ENCODE assay signal across 8 mouse cellular contexts in the genomic region with DNA sequence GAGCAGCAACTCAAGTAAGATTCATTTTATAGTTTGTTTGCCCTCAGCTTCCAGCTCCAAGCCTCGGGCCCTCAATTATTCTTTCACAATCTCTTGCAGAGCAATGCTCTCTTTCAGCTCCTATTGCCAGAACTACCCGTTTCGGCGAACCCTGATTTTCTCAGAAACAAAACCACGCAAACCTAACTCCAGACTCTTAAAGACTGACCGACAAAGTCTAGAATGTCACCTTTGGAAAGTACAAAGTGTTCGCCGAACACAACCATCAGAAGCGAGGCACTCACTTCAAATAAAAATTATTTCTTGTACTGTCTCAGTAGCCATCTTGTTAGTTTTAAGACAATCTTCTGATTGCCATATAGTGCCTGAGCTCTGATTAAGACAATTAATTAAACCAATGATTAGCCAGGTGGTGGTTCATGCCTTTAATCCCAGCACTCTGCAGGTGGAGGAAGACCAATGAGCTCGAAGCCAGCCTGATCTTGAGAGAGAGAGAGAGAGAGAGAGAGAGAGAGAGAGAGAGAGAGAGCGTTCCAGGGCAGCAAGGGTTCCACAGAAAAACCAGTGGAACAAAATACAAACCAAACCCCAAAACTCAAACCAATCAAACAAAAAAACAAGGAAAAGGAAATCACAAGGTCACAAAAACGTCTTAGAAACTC. TPM values are rescaled to one million over a fixed set of nuclear protein-coding genes. Genes with fewer than 3 reads are reported as not detected.
DNase-seq lines count a peak whose midpoint lies in the region; ATAC-seq and TF ChIP-seq lines count a peak whose summit lies in the region.

No protein-coding gene starts in this region.

- peaks cover 7% of the 10 kb centered on the region; the same call in 1 of the 2 replicates for H3K4me1 ChIP-seq in heart, embryonic 11.5 days (ENCODE audit: control insufficient read depth, insufficient read depth, low read length)
- H3K4me1 ChIP-seq in ES-E14 (ENCODE audit: control insufficient read depth in 2 of 2, insufficient read depth in 2 of 2, low read length in 2 of 2, poor library complexity in 1 of 2): peaks cover 0 to 3% of the 10 kb centered on the region in 2 experiments; a peak in 1 of 4 replicates
- peaks cover 9% of the 10 kb centered on the region for H3K4me1 ChIP-seq in forebrain, embryonic 13.5 days
- peaks cover 8% of the 10 kb centered on the region; the same call in 1 of the 2 replicates for H3K4me1 ChIP-seq in limb, embryonic 12.5 days (replicated peaks)
- no peaks in the 10 kb centered on the region for H3K4me1 ChIP-seq in stomach, embryonic 14.5 days (ENCODE audit: control insufficient read depth, insufficient read depth, low read length)

- H3K27ac ChIP-seq in heart, embryonic 11.5 days (ENCODE audit: low read depth, low read length): no peak overlapping the region
- H3K27ac ChIP-seq in ES-E14 (ENCODE audit: insufficient read depth, low read depth, low read length, poor library complexity, severe bottlenecking): no peak overlapping the region
- no peak overlapping the region for H3K27ac ChIP-seq in forebrain, embryonic 13.5 days
- H3K27ac ChIP-seq in limb, embryonic 12.5 days: no peak overlapping the region
- H3K27ac ChIP-seq in stomach, embryonic 14.5 days (ENCODE audit: low read length): no peak overlapping the region

- 76% methylated on average over 12 of the region's 12 CpGs for WGBS in heart, embryonic 11.5 days (ENCODE audit: insufficient replicate concordance)
- 76% methylated on average over 12 of the region's 12 CpGs for WGBS in forebrain, embryonic 13.5 days
- WGBS in limb, embryonic 12.5 days: 76% methylated on average over 12 of the region's 12 CpGs
- WGBS in stomach, embryonic 14.5 days: 72% methylated on average over 12 of the region's 12 CpGs

- no peak for ATAC-seq in heart, embryonic 11.5 days (replicated peaks; ENCODE audit: insufficient number of reproducible peaks, low FRiP score, low TSS enrichment)
- no peak for ATAC-seq in forebrain, embryonic 13.5 days
- ATAC-seq in limb, embryonic 12.5 days (ENCODE audit: insufficient number of reproducible peaks, insufficient read depth, low FRiP score, low TSS enrichment, low read depth): no peak
- no peak for ATAC-seq in stomach, embryonic 14.5 days (ENCODE audit: insufficient number of reproducible peaks, insufficient read depth, low FRiP score, low read depth)

- no peaks in the 10 kb centered on the region for H3K27me3 ChIP-seq in heart, embryonic 11.5 days (ENCODE audit: control insufficient read depth, insufficient read depth, low read length)
- no peaks in the 10 kb centered on the region for H3K27me3 ChIP-seq in forebrain, embryonic 13.5 days
- no peaks in the 10 kb centered on the region for H3K27me3 ChIP-seq in limb, embryonic 12.5 days
- no peaks in the 10 kb centered on the region for H3K27me3 ChIP-seq in stomach, embryonic 14.5 days (ENCODE audit: control insufficient read depth, insufficient read depth, low read length)

- no peak for DNase-seq in heart, adult 9 months (ENCODE audit: low spot score in 2 of 2)
- DNase-seq in ES-E14 (ENCODE audit: low read depth, low spot score) (no peak), MN1 (ENCODE audit: low spot score) (no peak)
- DNase-seq in adrenal gland, adult 18-20 months (ENCODE audit: low spot score in 2 of 2): no peak

- peak overlapping the region; percentile 64 for H3K4me3 ChIP-seq in heart, embryonic 11.5 days (ENCODE audit: low read depth, low read length)
- peak overlapping the region; percentile 64 to 71; a peak in 3 of 4 replicates for H3K4me3 ChIP-seq in ES-E14 (ENCODE audit: insufficient read depth in 1 of 2, low read depth in 1 of 2, low read length in 2 of 2, poor library complexity in 1 of 2, severe bottlenecking in 1 of 2)
- H3K4me3 ChIP-seq in forebrain, embryonic 13.5 days: peak overlapping the region; percentile 74
- H3K4me3 ChIP-seq in limb, embryonic 12.5 days (replicated peaks): peak overlapping the region; percentile 70
- peak overlapping the region; percentile 75 for H3K4me3 ChIP-seq in stomach, embryonic 14.5 days (ENCODE audit: low read depth, low read length)

- no peaks in the 10 kb centered on the region for H3K9me3 ChIP-seq in heart, embryonic 11.5 days (replicated peaks; ENCODE audit: control insufficient read depth, low read length)
- no peaks in the 10 kb centered on the region for H3K9me3 ChIP-seq in ES-E14 (ENCODE audit: control insufficient read depth, insufficient read depth, low read depth, low read length)
- H3K9me3 ChIP-seq in forebrain, embryonic 13.5 days (replicated peaks): no peaks in the 10 kb centered on the region
- H3K9me3 ChIP-seq in limb, embryonic 12.5 days: no peaks in the 10 kb centered on the region
- no peaks in the 10 kb centered on the region for H3K9me3 ChIP-seq in stomach, embryonic 14.5 days (ENCODE audit: control insufficient read depth, low read depth, low read length)

- in situ Hi-C loops in ES-E14 (cut with MboI; ENCODE audit: low sequenced_read_pairs in 2 of 2, unreplicated experiment in 2 of 2): no loop called here

- peak overlapping the region; percentile 91 for H3K9ac ChIP-seq in heart, embryonic 11.5 days (ENCODE audit: low read depth, low read length)
- H3K9ac ChIP-seq in ES-E14 (ENCODE audit: insufficient read depth, low read depth, low read length, poor library complexity, severe bottlenecking): peak overlapping the region; percentile 75; the same call in 1 of the 2 replicates
- peak overlapping the region; percentile 86 for H3K9ac ChIP-seq in forebrain, embryonic 13.5 days
- peak overlapping the region; percentile 81 for H3K9ac ChIP-seq in limb, embryonic 12.5 days (replicated peaks)
- H3K9ac ChIP-seq in stomach, embryonic 14.5 days (replicated peaks; ENCODE audit: low read depth, low read length): peak overlapping the region; percentile 87

- H3K4me2 ChIP-seq in heart, embryonic 11.5 days: peak overlapping the region; percentile 94
- H3K4me2 ChIP-seq in forebrain, embryonic 13.5 days: peak overlapping the region; percentile 77
- H3K4me2 ChIP-seq in limb, embryonic 12.5 days: peak overlapping the region; percentile 84
- H3K4me2 ChIP-seq in stomach, embryonic 14.5 days (replicated peaks; ENCODE audit: low read depth, low read length): peak overlapping the region; percentile 70

- no peaks in the 10 kb centered on the region for H3K36me3 ChIP-seq in heart, embryonic 11.5 days (ENCODE audit: control insufficient read depth, insufficient read depth, low read length)
- H3K36me3 ChIP-seq in ES-E14 (ENCODE audit: control insufficient read depth, insufficient read depth, low read length, poor library complexity, severe bottlenecking): no peaks in the 10 kb centered on the region
- peaks cover 5% of the 10 kb centered on the region for H3K36me3 ChIP-seq in forebrain, embryonic 13.5 days (ENCODE audit: poor library complexity, severe bottlenecking)
- H3K36me3 ChIP-seq in limb, embryonic 12.5 days: 0 out of 2 replicates have a peak, but pooled peaks cover 3% of the 10 kb centered on the region
- no peaks in the 10 kb centered on the region; the same call in 1 of the 2 replicates for H3K36me3 ChIP-seq in stomach, embryonic 14.5 days (ENCODE audit: control insufficient read depth, insufficient read depth, low read length)

TF ChIP-seq in ES-E14, 5 proteins besides CTCF, POLR2A, EP300 and RAD21:
- TF ChIP-seq ZC3H11A (IDR thresholded peaks at IDR 0.05; ENCODE audit: borderline replicate concordance, low read depth, low read length): no peak

RNA-seq across cellular contexts. Expression of a gene that starts 0.7 kb away (rescaled TPM):
- 156 and 165 TPM in 2 replicates for polyA plus RNA-seq in heart, embryonic 11.5 days (2014; fragmentation: Nextera tagmentation; extraction: Ambion mirVana)
- 7.1 and 9.8 TPM in 2 replicates for total RNA-seq in ES-E14 (2012; rRNA removed)
- 124 and 132 TPM in 2 replicates for polyA plus RNA-seq in forebrain, embryonic 13.5 days (2015; fragmentation: Nextera tagmentation; extraction: Ambion mirVana)
- polyA plus RNA-seq in limb, embryonic 12.5 days (2016; fragmentation: Nextera tagmentation; extraction: Ambion mirVana): 68.5 and 68.6 TPM in 2 replicates
- polyA plus RNA-seq in stomach, embryonic 14.5 days (2014; fragmentation: Nextera tagmentation; extraction: Ambion mirVana): 114 and 116 TPM in 2 replicates
- total RNA-seq in adrenal gland, adult 18-20 months (2021): 100 to 1,000 TPM; 150 to 195 TPM
